Mouse (Mus musculus) intestine, embryonic 16.5 days (tissue): ENCODE results near the gene Senp1. TPM values are rescaled to one million over a fixed set of nuclear protein-coding genes. Genes with fewer than 3 reads are reported as not detected.
A peak's percentile ranks its signal among the peaks of the same experiment; 100 is the strongest.

Source experiments
- ATAC-seq: fragments of 200-750 bp; cut with Nextera tagmentation; 2 replicates; pipeline ENCODE4 v1.8.0; 2017; ENCODE audit warnings: moderate TSS enrichment, moderate library complexity
- H3K27ac ChIP-seq: fragments of 300-500 bp; sonication (generic); 2 replicates; pipeline ENCODE4 v1.5.1; 2014; ENCODE audit warnings: mild to moderate bottlenecking, low read length
- H3K27me3 ChIP-seq: fragments of 300-500 bp; sonication (generic); replicated peaks from 2 replicates; pipeline ENCODE4 v1.6.1; 2014; ENCODE audit warnings: low read length, control low read depth, mixed read lengths; ENCODE audit not compliant: control insufficient read depth, insufficient read depth
- H3K36me3 ChIP-seq: fragments of 300-500 bp; sonication (generic); 2 replicates; pipeline ENCODE4 v1.6.1; 2014; ENCODE audit warnings: low read length, control low read depth; ENCODE audit not compliant: control insufficient read depth, insufficient read depth
- H3K4me1 ChIP-seq: fragments of 300-500 bp; sonication (generic); 2 replicates; pipeline ENCODE4 v1.6.1; 2014; ENCODE audit warnings: low read length, control low read depth, mixed read lengths; ENCODE audit not compliant: control insufficient read depth, insufficient read depth
- H3K4me2 ChIP-seq: fragments of 300-500 bp; sonication (generic); 2 replicates; pipeline ENCODE4 v1.6.1; 2014; ENCODE audit warnings: low read depth, low read length, control low read depth
- H3K4me3 ChIP-seq: fragments of 300-500 bp; sonication (generic); 2 replicates; pipeline ENCODE4 v1.5.1; 2014; ENCODE audit warnings: mild to moderate bottlenecking, low read length
- H3K9ac ChIP-seq: fragments of 300-500 bp; sonication (generic); 2 replicates; pipeline ENCODE4 v1.6.1; 2014; ENCODE audit warnings: low read depth, low read length
- H3K9me3 ChIP-seq: fragments of 300-500 bp; sonication (generic); 2 replicates; pipeline ENCODE4 v1.6.1; 2016; ENCODE audit warnings: low read length, control low read depth; ENCODE audit not compliant: control insufficient read depth
- WGBS: fragments of 180-500 bp; shearing (Covaris S2); extraction: QIAGEN DNeasy Blood & Tissue Kit; methylation state at CpG from one replicate; pipeline ENCODE4 v1.1.7; 2014; 5-methylcytosine and 5-hydroxymethylcytosine counted together
- polyA plus RNA-seq: library from polyadenylated mRNA; unstranded; fragments of >200 nt; fragmentation: Nextera tagmentation; extraction: Ambion mirVana; gene quantifications from 2 replicates; pipeline ENCODE4 v1.2.1, GENCODE M21; 2015

Gene Senp1
- polyA plus RNA-seq, 1 experiment from 2014 or later = 20.2 TPM

DNA sequence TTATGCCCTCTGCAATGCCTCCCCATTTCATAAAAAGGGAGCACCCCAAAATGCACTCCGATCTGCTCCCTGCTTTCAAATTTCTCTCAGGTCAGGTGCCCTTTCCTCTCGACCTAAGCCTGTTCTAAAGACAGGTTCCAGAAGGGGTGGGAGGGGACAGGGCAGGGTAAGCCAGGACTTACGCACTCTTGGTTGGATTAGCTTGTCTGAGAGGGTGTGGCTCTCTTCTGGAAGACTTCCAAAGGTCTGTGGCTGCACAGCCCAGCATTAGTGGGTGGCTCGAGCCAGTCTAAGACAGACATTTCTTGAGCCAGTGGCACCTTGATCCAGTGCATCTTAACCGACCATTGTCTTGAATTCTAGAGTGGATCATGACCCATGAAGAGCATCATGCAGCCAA, 18.2 kb upstream of the Senp1 start:
- Histone ChIP-seq H3K27me3 (no peaks in the 10 kb centered on the region), H3K9ac (no peak overlapping the region), H3K36me3 (no peaks in the 10 kb centered on the region), H3K4me1 (peaks cover 14% of the 10 kb centered on the region), H3K27ac (no peak overlapping the region), H3K4me3 (no peak overlapping the region), H3K4me2 (no peak overlapping the region), H3K9me3 (no peaks in the 10 kb centered on the region)
- WGBS = 62% methylated on average over 5 of the region's 5 CpGs
- peak; percentile 67 for ATAC-seq

- H3K4me1 ChIP-seq = peaks cover 14% of the 10 kb centered on the region
- peak; percentile 92 for ATAC-seq
- no peaks in the 10 kb centered on the region for H3K27me3 ChIP-seq
- H3K27ac ChIP-seq = peak overlapping the region; percentile 72
- 3% methylated on average over 36 of the region's 37 CpGs for WGBS
- peak overlapping the region; percentile 65 for H3K4me3 ChIP-seq
- no peaks in the 10 kb centered on the region for H3K36me3 ChIP-seq
- peak overlapping the region; percentile 84 for H3K9ac ChIP-seq
- H3K4me2 ChIP-seq = peak overlapping the region; percentile 81
- no peaks in the 10 kb centered on the region for H3K9me3 ChIP-seq
Measured at GRCm38 (mm10) chr15:98108297-98109152, 15.0 kb upstream of the Senp1 start.

DNA sequence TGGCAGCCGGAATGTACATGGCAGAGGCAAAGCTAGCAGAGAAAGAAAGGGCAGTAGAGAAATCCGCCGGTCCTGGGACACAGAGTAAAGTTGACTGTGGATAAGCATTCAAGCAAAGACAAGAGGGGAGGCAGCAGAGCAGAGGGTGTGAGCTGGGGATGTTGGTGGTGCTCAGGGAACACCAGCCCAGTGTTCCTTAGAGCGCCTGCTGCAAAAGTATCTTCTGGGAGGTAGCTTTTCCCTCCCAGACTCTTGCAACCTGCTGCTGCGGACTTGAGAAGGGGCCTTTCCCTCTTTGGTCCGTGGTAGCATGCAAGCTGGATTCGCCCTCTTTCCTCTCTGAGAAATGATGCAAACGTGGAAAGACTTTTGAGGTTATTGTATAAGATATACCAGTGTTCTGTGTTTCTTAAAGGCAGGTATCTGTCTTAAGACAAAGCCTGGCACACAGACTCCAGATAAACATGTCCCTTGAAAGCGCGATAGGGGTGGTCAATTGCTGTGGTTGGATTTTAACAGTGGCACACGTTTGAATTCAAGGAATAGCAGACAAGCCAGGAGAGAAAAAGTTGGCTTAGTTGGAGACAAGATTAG, 14.3 kb upstream of the Senp1 start:
- 30% methylated on average over 11 of the region's 11 CpGs for WGBS

DNA sequence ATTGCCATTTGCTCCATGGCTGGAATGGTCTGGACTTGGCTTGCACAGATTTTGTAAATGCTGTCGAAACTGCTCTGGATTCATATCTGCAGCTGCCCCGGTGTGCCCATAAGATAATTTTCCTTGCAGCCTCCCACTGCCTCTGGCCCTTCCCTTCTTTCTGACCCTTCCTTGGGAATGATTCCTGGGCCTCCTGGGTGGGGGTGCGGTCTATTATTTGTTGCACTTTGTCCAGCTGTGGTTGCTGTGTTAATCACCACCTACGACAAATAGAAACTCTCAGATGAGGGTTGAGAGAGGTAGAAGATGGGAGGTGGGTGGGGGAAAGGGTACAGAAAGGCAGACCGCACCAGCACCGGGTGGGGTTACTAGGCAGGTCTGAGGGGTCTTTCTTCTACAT, 13.7 kb upstream of the Senp1 start:
- Histone ChIP-seq H3K27me3 (no peaks in the 10 kb centered on the region), H3K36me3 (no peaks in the 10 kb centered on the region), H3K4me2 (peak overlapping the region; percentile 81), H3K9ac (0 out of 2 replicates have a peak overlapping the region, but pooled peaks have one; percentile 84), H3K27ac (peak overlapping the region; percentile 70), H3K4me3 (no peak overlapping the region; the same call in 1 of the 2 replicates), H3K4me1 (peaks cover 14% of the 10 kb centered on the region), H3K9me3 (no peaks in the 10 kb centered on the region)
- 61% methylated on average over 6 of the region's 6 CpGs for WGBS
- ATAC-seq = peak; percentile 65

More for the DNA sequence above, 14.3 kb upstream of the Senp1 start:
- ATAC-seq = peak; percentile 13; the same call in 1 of the 2 replicates
- Histone ChIP-seq H3K9ac (peak overlapping the region; percentile 84), H3K36me3 (no peaks in the 10 kb centered on the region), H3K9me3 (no peaks in the 10 kb centered on the region), H3K4me1 (peaks cover 14% of the 10 kb centered on the region), H3K27me3 (no peaks in the 10 kb centered on the region), H3K4me3 (peak overlapping the region; percentile 65), H3K4me2 (peak overlapping the region; percentile 81), H3K27ac (peak overlapping the region; percentile 70)

DNA sequence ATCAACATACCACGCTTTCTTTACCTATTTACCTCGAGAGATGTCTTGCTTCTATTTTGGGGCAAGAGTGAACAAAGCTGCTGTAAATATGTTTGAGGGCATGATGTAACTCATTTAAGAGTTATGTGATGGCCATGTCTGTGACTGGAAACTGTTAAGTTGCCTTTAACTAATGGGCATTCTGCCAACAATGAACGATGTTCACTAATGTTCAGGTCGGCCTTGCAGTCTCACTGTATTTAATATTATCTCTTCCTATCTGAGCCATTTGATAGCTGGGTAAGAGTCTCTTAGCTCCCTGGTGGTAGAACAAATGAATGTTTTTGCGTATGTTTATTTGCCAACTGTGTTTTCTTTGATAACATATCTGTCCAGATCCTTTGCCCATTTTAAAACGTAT, 13.0 kb upstream of the Senp1 start:
- Histone ChIP-seq H3K36me3 (no peaks in the 10 kb centered on the region), H3K9ac (no peak overlapping the region), H3K4me1 (peaks cover 14% of the 10 kb centered on the region), H3K9me3 (no peaks in the 10 kb centered on the region), H3K4me2 (no peak overlapping the region), H3K27ac (no peak overlapping the region), H3K27me3 (no peaks in the 10 kb centered on the region), H3K4me3 (no peak overlapping the region)
- no peak for ATAC-seq
- 54% methylated on average over 6 of the region's 6 CpGs for WGBS

DNA sequence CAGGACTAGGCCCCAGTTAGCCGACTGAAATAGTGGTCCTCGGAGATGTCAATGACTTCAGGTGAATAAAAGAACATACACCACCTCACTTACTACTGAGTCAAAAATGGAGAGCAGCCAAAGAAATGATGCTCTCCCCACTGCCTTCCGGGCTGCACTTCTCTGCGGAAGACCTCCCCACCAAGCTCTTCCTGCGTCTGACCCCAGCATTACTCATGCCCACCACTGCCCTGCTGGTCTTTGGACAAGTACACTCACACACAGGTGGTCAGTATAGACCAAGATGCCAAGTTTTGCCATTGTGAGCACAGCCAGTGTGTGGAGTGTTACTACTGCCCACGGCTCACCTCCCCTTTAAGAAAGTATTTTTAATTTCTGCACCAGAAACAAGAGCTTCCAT, 8.9 kb upstream of the Senp1 start:
- Histone ChIP-seq H3K27ac (no peak overlapping the region), H3K9ac (no peak overlapping the region), H3K4me2 (no peak overlapping the region), H3K36me3 (no peaks in the 10 kb centered on the region), H3K27me3 (no peaks in the 10 kb centered on the region), H3K9me3 (no peaks in the 10 kb centered on the region), H3K4me1 (0 out of 2 replicates have a peak, but pooled peaks cover 2% of the 10 kb centered on the region), H3K4me3 (no peak overlapping the region)
- WGBS = 88% methylated on average over 6 of the region's 6 CpGs
- ATAC-seq = no peak

DNA sequence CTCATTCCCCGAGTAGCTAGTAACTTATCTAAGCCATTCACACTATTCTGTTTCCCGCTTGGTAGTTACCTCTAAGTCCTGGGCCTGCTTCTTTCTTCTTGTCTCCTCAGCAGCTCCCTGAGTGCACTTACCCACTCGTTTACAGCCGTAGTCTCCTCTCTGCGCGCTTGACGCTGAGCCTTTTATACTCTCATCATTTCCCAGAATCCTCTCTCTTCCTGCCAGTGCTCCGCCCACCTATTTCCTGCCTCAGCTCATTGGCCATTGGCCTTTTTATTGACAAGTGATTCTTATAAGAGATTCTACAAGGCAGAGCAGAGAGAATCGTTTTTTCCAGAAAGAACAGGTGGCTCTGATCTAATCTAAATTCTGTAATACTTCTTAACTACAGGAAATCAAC, 5.0 kb upstream of the Senp1 start:
- no peaks in the 10 kb centered on the region for H3K36me3 ChIP-seq
- H3K4me3 ChIP-seq = no peak overlapping the region
- H3K4me1 ChIP-seq = no peaks in the 10 kb centered on the region
- no peak for ATAC-seq
- no peaks in the 10 kb centered on the region for H3K27me3 ChIP-seq
- H3K9me3 ChIP-seq = no peaks in the 10 kb centered on the region
- 85% methylated on average over 9 of the region's 9 CpGs for WGBS
- H3K27ac ChIP-seq = no peak overlapping the region
- H3K9ac ChIP-seq = no peak overlapping the region
- H3K4me2 ChIP-seq = no peak overlapping the region

GRCm38 (mm10) chr15:98096957-98097356, 3.4 kb upstream of the Senp1 start:
- Histone ChIP-seq H3K4me1 (peaks cover 1% of the 10 kb centered on the region), H3K27ac (no peak overlapping the region), H3K9ac (no peak overlapping the region), H3K27me3 (no peaks in the 10 kb centered on the region), H3K36me3 (no peaks in the 10 kb centered on the region), H3K9me3 (no peaks in the 10 kb centered on the region), H3K4me3 (no peak overlapping the region), H3K4me2 (no peak overlapping the region)
- ATAC-seq = no peak
- 47% methylated on average over 3 of the region's 3 CpGs for WGBS

DNA sequence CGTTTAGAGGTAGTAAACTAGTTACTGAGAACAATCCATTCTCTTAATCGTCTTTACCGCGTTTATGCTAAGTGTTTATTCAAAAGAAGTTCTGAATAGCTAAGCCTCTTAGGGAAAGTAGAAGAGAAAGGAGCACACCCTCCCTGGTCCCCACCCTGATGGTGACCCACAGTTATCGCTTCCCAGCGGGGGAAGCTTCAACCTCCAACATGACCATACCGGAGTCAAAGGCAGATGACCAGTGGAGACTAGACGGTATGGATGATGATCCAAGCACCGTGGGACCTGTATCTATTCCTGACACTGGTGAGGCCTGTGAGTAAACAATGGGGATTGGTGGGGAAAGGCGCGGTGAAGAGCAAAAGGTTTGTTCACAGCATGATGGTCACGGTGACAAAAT, 1.4 kb upstream of the Senp1 start:
- Histone ChIP-seq H3K27ac (no peak overlapping the region), H3K4me2 (no peak overlapping the region), H3K36me3 (no peaks in the 10 kb centered on the region), H3K9me3 (no peaks in the 10 kb centered on the region), H3K9ac (no peak overlapping the region), H3K4me1 (peaks cover 6% of the 10 kb centered on the region), H3K4me3 (no peak overlapping the region), H3K27me3 (no peaks in the 10 kb centered on the region)
- ATAC-seq = no peak
- WGBS = 88% methylated on average over 12 of the region's 12 CpGs
